Mouse (Mus musculus) E14TG2a.4 (cell line): Measurements from ENCODE around the gene Gli2.

Experiments used
- CTCF ChIP-seq: conservative IDR thresholded peaks from 2 replicates; pipeline ENCODE4 v1.5.1; 2014; ENCODE audit warnings: low read length
- NANOG ChIP-seq: IDR thresholded peaks from 2 replicates; pipeline ENCODE4 v1.6.1; 2014; ENCODE audit warnings: borderline replicate concordance, low read length, mixed read lengths

DNA sequence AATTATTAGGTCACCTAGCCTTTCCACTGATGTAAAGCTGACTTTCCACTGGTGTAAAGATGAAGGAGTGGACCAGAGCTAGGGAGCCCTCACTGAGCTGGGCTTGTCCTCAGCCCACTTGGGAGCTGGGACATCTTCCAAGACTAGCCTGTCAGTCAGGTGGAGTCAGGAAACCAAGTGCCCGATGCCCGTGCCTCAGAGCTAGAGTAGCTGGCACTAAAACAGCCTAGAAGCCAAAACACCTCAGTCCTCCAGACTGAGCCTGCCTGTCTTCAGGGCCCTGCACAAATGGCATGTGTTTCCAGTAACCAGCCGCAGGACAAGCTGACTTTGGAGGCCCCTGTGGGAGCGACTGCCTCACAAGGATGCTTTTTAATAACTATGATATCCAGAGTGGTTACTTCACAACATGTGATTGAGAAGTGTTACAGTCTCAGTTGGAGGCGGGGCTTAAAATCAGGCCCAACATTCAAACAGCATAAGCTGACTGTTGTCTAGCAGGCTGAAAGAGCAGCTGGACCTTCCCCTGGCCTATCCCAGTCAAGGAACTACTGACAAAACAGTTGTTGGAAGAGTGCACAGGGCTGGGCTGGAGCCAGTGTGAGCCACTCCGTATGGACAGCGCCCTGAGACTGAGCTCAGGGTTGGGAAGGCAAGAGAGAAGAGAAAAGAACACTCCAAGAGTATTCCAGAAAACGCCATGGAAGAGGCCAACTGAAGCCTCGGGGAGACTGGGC lies 158.2 kb downstream of the Gli2 start:
- TF ChIP-seq CTCF: no peak
- no peak for TF ChIP-seq NANOG
